Comparison of ENCODE assay signal across 14 mouse cellular contexts in the genomic region with DNA sequence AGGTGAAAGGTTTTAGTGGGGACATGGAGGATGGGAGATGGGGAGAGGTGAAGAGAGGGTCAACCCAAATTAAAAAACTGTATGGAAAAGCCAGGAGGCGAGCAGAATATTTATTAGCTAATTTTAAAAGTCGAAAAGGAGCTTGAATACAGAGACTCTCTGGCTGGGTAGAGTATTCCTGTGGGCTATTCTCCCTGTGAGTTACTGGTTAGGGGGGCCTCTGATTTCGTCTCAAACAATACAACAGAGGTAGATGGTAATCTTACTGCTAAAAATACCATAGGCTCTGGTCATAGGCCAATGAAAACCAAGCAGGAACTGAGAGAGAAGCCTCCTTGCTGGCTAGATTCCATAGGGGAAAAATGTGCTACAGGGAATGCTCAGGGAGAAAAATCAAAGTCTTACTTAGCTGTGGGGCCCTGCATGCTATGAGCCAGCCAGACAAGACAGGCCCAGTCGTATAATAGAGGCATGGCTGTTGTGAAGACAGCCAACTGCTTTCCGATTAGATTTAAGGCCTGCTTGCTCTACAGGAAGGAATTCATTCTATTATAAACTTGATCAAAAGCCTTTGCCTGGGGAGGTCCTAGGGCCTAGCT. TPM values are rescaled to one million over a fixed set of nuclear protein-coding genes. Genes with fewer than 3 reads are reported as not detected.
DNase-seq lines count a peak whose midpoint lies in the region; ATAC-seq lines count a peak whose summit lies in the region.
"Had no signal": no experiment of that assay in that cellular context is flagged by ENCODE, and none has a peak within 500 bp of the region (broad histone marks: within the 10 kb centered on the region; RNA-seq: fewer than 3 reads in every experiment).

No protein-coding gene starts in this region.

- H3K27ac ChIP-seq in forebrain, embryonic 14.5 days (ENCODE audit: low read depth, low read length), result no peak overlapping the region
- H3K27ac ChIP-seq in forebrain, embryonic 16.5 days (ENCODE audit: low read length), result no peak overlapping the region
- peak overlapping the region; percentile 3; the same call in 1 of the 2 replicates for H3K27ac ChIP-seq in limb, embryonic 12.5 days
- H3K27ac ChIP-seq in limb, embryonic 10.5 days, result no peak overlapping the region
- peak overlapping the region; percentile 13; the same call in 1 of the 2 replicates for H3K27ac ChIP-seq in limb, embryonic 15.5 days
- no peak overlapping the region for H3K27ac ChIP-seq in liver, embryonic 11.5 days (ENCODE audit: low read depth, low read length)
- H3K27ac ChIP-seq: hindbrain, embryonic 10.5 days had no signal

- H3K9ac ChIP-seq in forebrain, embryonic 14.5 days (ENCODE audit: low read length), result no peak overlapping the region
- H3K9ac ChIP-seq in forebrain, embryonic 16.5 days (replicated peaks; ENCODE audit: low read depth, low read length), result no peak overlapping the region
- H3K9ac ChIP-seq in limb, embryonic 12.5 days (replicated peaks), result no peak overlapping the region
- H3K9ac ChIP-seq in limb, embryonic 15.5 days, result no peak overlapping the region
- H3K9ac ChIP-seq in liver, embryonic 11.5 days (ENCODE audit: low read depth, low read length), result no peak overlapping the region

- no peak overlapping the region for H3K4me3 ChIP-seq in forebrain, embryonic 14.5 days (ENCODE audit: low read depth, low read length)
- H3K4me3 ChIP-seq in forebrain, embryonic 16.5 days (replicated peaks; ENCODE audit: low read length), result no peak overlapping the region
- H3K4me3 ChIP-seq in limb, embryonic 12.5 days (replicated peaks), result no peak overlapping the region
- no peak overlapping the region for H3K4me3 ChIP-seq in limb, embryonic 10.5 days
- H3K4me3 ChIP-seq in limb, embryonic 15.5 days, result no peak overlapping the region
- H3K4me3 ChIP-seq in liver, embryonic 11.5 days (ENCODE audit: low read depth, low read length), result no peak overlapping the region
- H3K4me3 ChIP-seq: hindbrain, embryonic 10.5 days had no signal

- no peaks in the 10 kb centered on the region for H3K27me3 ChIP-seq in forebrain, embryonic 14.5 days (replicated peaks; ENCODE audit: control insufficient read depth, insufficient read depth, low read length)
- H3K27me3 ChIP-seq in forebrain, embryonic 16.5 days (replicated peaks; ENCODE audit: control insufficient read depth, insufficient read depth, low read length), result no peaks in the 10 kb centered on the region
- no peaks in the 10 kb centered on the region for H3K27me3 ChIP-seq in limb, embryonic 12.5 days
- no peaks in the 10 kb centered on the region for H3K27me3 ChIP-seq in limb, embryonic 10.5 days (ENCODE audit: low read depth, poor library complexity, severe bottlenecking)
- H3K27me3 ChIP-seq in limb, embryonic 15.5 days, result no peaks in the 10 kb centered on the region
- H3K27me3 ChIP-seq in liver, embryonic 11.5 days (replicated peaks; ENCODE audit: control insufficient read depth, insufficient read depth, low read length), result no peaks in the 10 kb centered on the region

- 0 out of 2 replicates have a peak, but pooled peaks cover 3% of the 10 kb centered on the region for H3K4me1 ChIP-seq in forebrain, embryonic 14.5 days (ENCODE audit: control insufficient read depth, insufficient read depth, low read length)
- H3K4me1 ChIP-seq in forebrain, embryonic 16.5 days (replicated peaks; ENCODE audit: control insufficient read depth, insufficient read depth, low read length), result peaks cover 7% of the 10 kb centered on the region
- H3K4me1 ChIP-seq in limb, embryonic 12.5 days (replicated peaks), result 0 out of 2 replicates have a peak, but pooled peaks cover 6% of the 10 kb centered on the region
- peaks cover 9% of the 10 kb centered on the region for H3K4me1 ChIP-seq in limb, embryonic 10.5 days
- H3K4me1 ChIP-seq in limb, embryonic 15.5 days, result peaks cover 14% of the 10 kb centered on the region
- no peaks in the 10 kb centered on the region for H3K4me1 ChIP-seq in liver, embryonic 11.5 days (replicated peaks; ENCODE audit: control insufficient read depth, insufficient read depth, low read length)

- H3K4me2 ChIP-seq in forebrain, embryonic 14.5 days (ENCODE audit: low read length), result no peak overlapping the region
- no peak overlapping the region for H3K4me2 ChIP-seq in forebrain, embryonic 16.5 days (ENCODE audit: low read length)
- no peak overlapping the region for H3K4me2 ChIP-seq in limb, embryonic 12.5 days
- no peak overlapping the region for H3K4me2 ChIP-seq in limb, embryonic 15.5 days
- no peak overlapping the region for H3K4me2 ChIP-seq in liver, embryonic 11.5 days

- H3K36me3 ChIP-seq in forebrain, embryonic 14.5 days (ENCODE audit: control insufficient read depth, insufficient read depth, low read length), result no peaks in the 10 kb centered on the region
- no peaks in the 10 kb centered on the region for H3K36me3 ChIP-seq in forebrain, embryonic 16.5 days (ENCODE audit: control insufficient read depth, insufficient read depth)
- no peaks in the 10 kb centered on the region for H3K36me3 ChIP-seq in limb, embryonic 12.5 days
- H3K36me3 ChIP-seq in limb, embryonic 10.5 days, result no peaks in the 10 kb centered on the region
- no peaks in the 10 kb centered on the region for H3K36me3 ChIP-seq in limb, embryonic 15.5 days
- H3K36me3 ChIP-seq in liver, embryonic 11.5 days (ENCODE audit: control insufficient read depth, insufficient read depth, low read length), result no peaks in the 10 kb centered on the region
- H3K36me3 ChIP-seq: hindbrain, embryonic 10.5 days had no signal

- WGBS in forebrain, embryonic 14.5 days, result 49% methylated on average over 5 of the region's 5 CpGs
- 47% methylated on average over 5 of the region's 5 CpGs for WGBS in forebrain, embryonic 16.5 days
- 53% methylated on average over 5 of the region's 5 CpGs for WGBS in limb, embryonic 12.5 days
- 68% methylated on average over 5 of the region's 5 CpGs for WGBS in limb, embryonic 10.5 days
- WGBS in limb, embryonic 15.5 days, result 24% methylated on average over 5 of the region's 5 CpGs
- WGBS in liver, embryonic 11.5 days, result 64% methylated on average over 5 of the region's 5 CpGs

- H3K9me3 ChIP-seq in forebrain, embryonic 14.5 days (replicated peaks; ENCODE audit: control insufficient read depth, low read length), result no peaks in the 10 kb centered on the region
- H3K9me3 ChIP-seq in forebrain, embryonic 16.5 days (ENCODE audit: control insufficient read depth, low read length), result 0 out of 2 replicates have a peak, but pooled peaks cover 3% of the 10 kb centered on the region
- H3K9me3 ChIP-seq in limb, embryonic 12.5 days, result no peaks in the 10 kb centered on the region
- H3K9me3 ChIP-seq in limb, embryonic 10.5 days (replicated peaks), result no peaks in the 10 kb centered on the region
- no peaks in the 10 kb centered on the region; the same call in 1 of the 2 replicates for H3K9me3 ChIP-seq in limb, embryonic 15.5 days
- H3K9me3 ChIP-seq in liver, embryonic 11.5 days (ENCODE audit: control insufficient read depth, low read length), result no peaks in the 10 kb centered on the region

- DNase-seq in forebrain, embryonic 14.5 days (ENCODE audit: low spot score), result peak; percentile 15
- DNase-seq in limb, embryonic 10.5 days (ENCODE audit: low spot score), result no peak
- DNase-seq in NIH3T3 (ENCODE audit: low read depth), result peak; percentile 19
- no peak for DNase-seq in retina, postnatal 1 day
- no peak for DNase-seq in liver, embryonic 11.5 days (ENCODE audit: low spot score)
- DNase-seq: cerebellum, adult 11 months; gastrocnemius, postnatal 36 days; left cerebral cortex, postnatal 4 days; lung, adult 2 months; thymus, adult 18-20 months had no signal

- ATAC-seq in forebrain, embryonic 14.5 days, result no peak
- ATAC-seq in forebrain, embryonic 16.5 days, result no peak
- no peak for ATAC-seq in limb, embryonic 12.5 days (ENCODE audit: insufficient number of reproducible peaks, insufficient read depth, low FRiP score, low TSS enrichment, low read depth)
- no peak for ATAC-seq in limb, embryonic 15.5 days (ENCODE audit: insufficient number of reproducible peaks, low FRiP score, low TSS enrichment, low read depth)
- no peak for ATAC-seq in liver, embryonic 11.5 days (replicated peaks; ENCODE audit: low FRiP score)

RNA-seq across cellular contexts. Expression of a gene that starts 23.0 kb away (rescaled TPM):
- 5.8 and 6.8 TPM in 2 replicates for polyA plus RNA-seq in forebrain, embryonic 14.5 days (2014; fragmentation: Nextera tagmentation; extraction: Ambion mirVana)
- 6.3 and 9.0 TPM in 2 replicates for polyA plus RNA-seq in forebrain, embryonic 16.5 days (2015; fragmentation: Nextera tagmentation; extraction: Ambion mirVana)
- 5.7 and 6.3 TPM in 2 replicates for polyA plus RNA-seq in limb, embryonic 12.5 days (2016; fragmentation: Nextera tagmentation; extraction: Ambion mirVana)
- polyA plus RNA-seq in limb, embryonic 10.5 days (2016; fragmentation: Nextera tagmentation; extraction: Ambion mirVana), result 3.0 and 3.5 TPM in 2 replicates
- 9.4 and 11.5 TPM in 2 replicates for polyA plus RNA-seq in limb, embryonic 15.5 days (2015; fragmentation: Nextera tagmentation; extraction: Ambion mirVana)
- 2.4 and 3.1 TPM in 2 replicates for polyA plus RNA-seq in liver, embryonic 11.5 days (2014; fragmentation: Nextera tagmentation; extraction: Ambion mirVana)

Comparison
In these comparisons a context has a peak if more than half of its experiments do, and no peak if none do; other contexts are left out.
1. H3K27ac ChIP-seq: peak in limb, embryonic 12.5 days (single experiment) and limb, embryonic 15.5 days (single experiment); none in forebrain, embryonic 14.5 days (single experiment), forebrain, embryonic 16.5 days (single experiment), limb, embryonic 10.5 days (single experiment) and liver, embryonic 11.5 days (single experiment).
2. DNase-seq: peak in forebrain, embryonic 14.5 days (single experiment) and NIH3T3 (single experiment); none in limb, embryonic 10.5 days (single experiment), retina, postnatal 1 day (single experiment) and liver, embryonic 11.5 days (single experiment).